Mouse (Mus musculus) v-Abl transformed pro-B cells (cell line): ENCODE results near the gene Kmt2a.

Experiments
- in situ Hi-C, 2 experiments: fragments of 400-800 bp; cut with MboI; formaldehyde crosslinking; loops; one replicate each; pipeline ENCODE4 v1.15.1; 2025; ENCODE audit not compliant: unreplicated experiment in 2 of 2

Kmt2a gene

DNA sequence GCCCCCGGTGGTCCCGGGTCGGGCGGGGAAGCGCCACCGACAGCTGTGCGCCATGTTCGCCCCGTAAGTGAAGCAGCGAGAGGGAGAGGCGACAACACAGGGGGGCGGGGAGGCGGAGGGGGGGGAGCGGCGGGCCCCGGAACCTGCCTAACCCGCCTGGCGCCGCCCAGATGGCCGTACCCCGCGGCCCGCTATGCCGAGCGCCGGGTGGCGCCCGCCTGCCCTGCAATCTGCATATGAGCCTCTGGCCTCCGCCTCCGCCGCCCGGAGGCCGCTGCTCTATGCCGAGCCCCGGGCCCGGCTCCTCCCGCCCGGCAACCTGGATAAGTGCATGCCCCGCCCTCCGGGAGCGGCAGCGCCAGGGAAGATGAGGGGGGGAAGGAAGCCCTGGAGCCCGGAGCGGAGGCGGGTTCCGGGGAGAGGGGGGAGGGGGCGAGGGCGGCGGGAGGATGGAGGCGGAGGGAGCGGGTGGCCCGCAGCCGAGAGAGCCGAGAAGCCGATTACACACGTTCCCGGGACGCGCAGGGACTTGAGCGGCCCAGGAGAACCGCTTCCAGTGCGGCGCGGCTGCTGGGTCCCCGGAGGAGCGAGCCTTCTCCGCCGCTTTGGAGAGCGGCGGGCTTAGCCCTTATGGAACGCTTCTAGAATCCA lies at the start of gene Kmt2a:
Kmt2a (minus strand) TSS at position 76 of the 651 bp plus-strand sequence.
- in situ Hi-C loops: no loop called here

DNA sequence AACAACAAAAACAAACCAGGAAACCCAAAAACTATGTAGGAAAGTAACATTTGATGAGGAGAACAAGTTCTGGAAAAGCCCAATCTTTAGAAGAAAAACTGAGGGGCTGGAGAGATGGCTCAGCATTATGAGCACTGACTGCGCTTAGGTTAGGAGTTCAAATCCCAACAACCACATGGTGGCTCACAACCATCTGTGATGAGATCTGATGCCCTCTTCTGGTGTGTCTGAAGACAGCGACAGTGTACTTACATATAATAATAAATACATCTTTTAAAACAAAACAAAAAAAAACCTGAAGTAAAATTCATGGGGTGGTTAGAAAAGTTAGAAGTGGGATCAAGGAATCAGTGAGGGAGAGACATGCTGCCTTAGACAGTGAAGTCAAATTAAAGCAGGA lies 40.4 kb upstream of the Kmt2a start:
- in situ Hi-C loops: no loop called here

DNA sequence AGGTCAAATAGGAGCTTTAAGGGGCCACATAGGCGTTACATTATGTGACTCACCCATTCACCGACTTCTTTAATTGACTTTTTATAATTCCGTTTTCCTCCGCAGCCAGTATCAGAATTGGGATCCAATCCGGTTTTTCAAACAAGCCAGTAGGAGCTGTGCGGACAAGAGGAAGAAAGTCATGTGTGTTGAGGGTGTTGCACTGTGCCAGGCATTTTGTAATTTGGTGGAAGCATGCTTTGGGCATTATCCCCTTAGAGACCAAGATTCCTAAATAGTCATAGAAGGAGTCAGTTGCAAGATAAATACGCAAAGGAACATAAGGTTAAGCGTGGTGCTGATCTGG lies 40.0 kb upstream of the Kmt2a start:
- in situ Hi-C loops: no loop called here

DNA sequence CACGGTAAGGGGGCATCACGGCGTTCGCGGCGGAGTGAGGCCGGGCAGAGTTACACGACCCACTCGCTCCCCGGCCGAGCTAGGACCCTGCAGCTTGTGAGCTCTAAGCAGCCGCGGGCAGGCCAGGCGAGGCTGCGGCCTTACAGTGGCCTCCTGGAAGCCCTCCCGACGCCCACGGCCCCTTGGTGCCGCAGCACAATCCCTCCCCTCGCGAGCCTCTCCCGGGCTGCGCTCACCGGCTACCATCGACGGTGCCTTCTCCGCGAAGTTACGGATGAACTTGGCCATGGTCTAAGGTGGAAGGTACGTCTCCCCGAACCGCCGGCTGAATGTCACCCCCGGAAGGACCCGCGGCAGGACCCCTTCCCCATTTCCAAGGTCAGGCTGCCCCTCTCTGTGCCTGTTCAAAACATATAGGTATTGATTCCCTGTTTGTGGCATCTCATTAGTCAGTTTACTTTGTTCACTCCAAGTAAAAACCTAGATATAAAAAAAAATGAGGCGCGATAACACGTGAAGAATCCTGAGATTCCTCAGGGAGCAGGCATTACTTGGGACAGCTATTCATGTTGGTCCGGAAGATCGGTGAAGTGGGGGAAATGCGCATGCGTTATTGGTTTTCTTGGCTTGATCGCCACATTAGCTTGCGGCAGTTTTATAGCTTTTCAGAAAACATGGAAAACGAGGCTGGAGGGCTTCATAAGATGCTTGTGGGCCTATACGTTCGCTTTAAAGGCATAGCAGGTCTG lies 39.5 kb upstream of the Kmt2a start, which contains the start of gene Atp5l:
Atp5l (minus strand) TSS at position 369 of the 749 bp plus-strand sequence.
- in situ Hi-C loops: no loop called here

DNA sequence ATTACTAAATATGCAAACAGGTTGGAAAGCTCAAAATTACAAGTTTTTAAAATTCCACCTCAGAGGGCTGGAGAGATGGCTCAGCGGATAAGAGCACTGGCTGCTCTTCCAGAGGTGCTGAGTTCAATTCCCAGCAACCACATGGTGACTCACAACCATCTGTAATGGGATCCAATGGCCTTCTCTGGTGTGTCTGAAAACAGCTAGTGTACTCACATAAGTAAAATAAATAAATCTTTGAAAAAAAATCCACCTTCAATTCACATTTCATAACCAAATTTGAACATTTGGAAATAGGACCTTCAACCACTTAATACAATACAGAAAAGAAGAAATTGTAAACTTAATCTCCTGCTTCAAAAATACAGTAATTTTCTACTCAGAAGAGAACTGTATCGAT lies 38.5 kb upstream of the Kmt2a start:
- in situ Hi-C loops: loop anchor here in 1 of 2 experiments (10.0 kb wide), 2 partner anchors 225 to 465 kb away; no protein-coding TSS in a partner anchor

DNA sequence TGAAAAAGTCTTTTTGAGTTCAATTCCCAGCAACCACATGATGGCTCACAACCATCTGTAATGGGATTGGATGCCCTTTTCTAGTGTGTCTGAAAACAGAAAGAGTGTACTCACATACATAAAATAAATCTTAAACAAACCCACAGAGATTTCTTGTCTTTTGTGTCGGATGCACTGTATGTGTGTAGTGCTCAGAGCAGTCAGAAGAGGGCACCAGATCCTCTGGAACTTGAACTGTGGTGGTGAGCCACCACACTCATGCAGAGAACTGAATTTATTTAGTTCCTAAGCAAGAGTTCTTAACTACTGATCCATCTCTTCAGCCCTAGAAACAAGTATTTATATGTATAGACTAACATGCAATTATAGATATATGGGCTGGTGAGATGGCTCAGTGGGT lies 35.1 kb upstream of the Kmt2a start:
- in situ Hi-C loops: loop anchor here in 1 of 2 experiments (10.0 kb wide), 2 partner anchors 229 to 469 kb away; no protein-coding TSS in a partner anchor

DNA sequence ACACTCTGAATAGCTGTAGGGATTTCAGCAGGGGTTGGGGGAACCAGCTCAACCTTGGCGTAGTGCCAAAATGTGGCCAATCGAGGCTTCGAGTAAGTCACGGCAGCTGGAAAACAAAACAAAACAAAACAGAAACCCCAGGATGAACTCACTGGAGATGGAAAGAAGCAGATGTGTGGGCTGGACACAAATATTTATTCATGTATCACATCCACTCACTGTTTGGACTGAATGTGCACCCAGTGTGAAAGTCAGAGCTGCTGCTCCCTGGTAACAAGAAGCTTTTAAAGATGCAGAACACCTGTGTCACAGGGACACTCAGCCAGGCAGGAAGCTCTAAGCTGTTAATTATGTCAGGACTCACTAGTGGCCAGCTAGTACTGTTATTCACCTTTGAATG lies 33.6 kb upstream of the Kmt2a start:
- in situ Hi-C loops: loop anchor here in 1 of 2 experiments (10.0 kb wide), 2 partner anchors 230 to 470 kb away; no protein-coding TSS in a partner anchor

DNA sequence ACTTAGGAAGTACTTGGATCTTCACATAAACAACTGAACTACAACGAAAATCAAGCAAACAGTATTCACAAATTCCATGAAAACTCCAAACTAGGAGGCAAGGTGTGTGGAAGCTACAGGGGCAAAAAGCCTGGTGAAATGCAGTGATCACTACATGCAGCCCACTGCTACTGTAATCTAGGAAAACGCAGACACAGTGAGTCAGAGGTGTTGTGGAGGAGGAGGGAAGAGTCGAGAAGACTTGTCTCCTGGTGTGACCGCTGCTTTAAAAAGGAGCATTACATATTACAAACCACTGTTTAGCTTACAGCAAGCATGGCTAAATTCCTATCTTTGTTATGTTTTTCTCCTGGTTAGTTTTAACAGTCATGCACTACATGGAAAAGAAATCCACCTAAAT lies 30.3 kb upstream of the Kmt2a start:
- in situ Hi-C loops: loop anchor here in 1 of 2 experiments (10.0 kb wide), 2 partner anchors 233 to 473 kb away; no protein-coding TSS in a partner anchor

DNA sequence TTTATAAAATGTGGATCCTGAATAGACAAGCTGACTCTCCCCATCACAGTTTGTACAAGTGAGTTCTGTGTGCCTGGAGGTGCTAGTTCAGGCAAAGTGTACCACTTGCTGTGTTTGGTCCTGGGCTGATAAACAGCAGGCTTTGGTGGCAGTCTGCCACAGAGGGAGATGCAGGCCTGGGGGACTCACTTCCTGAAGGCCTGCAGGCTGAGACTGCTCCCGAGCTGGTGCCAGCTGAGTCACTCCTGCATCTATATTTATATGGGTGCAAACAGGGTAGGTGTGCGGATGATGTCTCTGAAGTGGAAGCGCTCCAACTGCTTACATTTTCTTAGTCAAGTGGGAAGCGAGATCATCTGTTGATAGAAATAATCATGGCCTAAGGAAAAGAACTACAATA lies 24.5 kb upstream of the Kmt2a start:
- in situ Hi-C loops: no loop called here

DNA sequence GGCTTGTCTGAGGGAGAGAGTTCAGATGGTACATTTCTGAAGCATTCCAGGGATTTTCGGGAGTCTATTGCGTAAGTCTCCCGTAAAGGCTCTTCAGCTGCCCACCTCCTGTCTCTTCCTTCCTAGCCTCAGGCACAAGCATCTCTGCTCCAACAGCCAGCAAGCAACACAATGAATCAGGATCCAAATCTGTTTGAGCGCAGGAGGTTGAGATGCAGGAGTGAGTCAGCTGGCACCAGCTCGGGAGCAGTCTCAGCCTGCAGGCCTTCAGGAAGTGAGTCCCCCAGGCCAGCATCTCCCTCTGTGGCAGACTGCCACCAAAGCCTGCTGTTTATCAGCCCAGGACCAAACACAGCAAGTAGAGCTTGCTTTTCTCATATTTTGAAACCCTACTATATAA lies 23.9 kb upstream of the Kmt2a start:
- in situ Hi-C loops: no loop called here

DNA sequence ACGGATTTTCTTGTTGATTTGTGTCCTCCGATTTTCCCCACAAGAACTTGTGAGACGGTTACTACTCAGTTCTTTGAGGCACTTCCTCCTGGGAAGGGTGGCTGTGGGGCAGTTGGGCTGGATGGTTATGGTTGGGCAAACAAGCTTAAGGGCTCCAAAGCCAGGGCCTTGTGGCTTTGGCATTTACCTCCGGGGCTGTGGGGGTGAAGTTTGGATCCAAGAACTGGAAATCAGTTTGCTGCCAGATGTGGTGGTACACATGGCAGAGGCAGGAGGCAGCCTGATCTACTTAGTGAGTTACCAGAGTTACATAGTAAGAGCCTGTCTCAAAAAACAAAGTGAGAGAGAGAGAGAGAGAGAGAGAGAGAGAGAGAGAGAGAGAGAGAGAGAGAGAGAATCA lies 22.8 kb upstream of the Kmt2a start:
- in situ Hi-C loops: no loop called here

DNA sequence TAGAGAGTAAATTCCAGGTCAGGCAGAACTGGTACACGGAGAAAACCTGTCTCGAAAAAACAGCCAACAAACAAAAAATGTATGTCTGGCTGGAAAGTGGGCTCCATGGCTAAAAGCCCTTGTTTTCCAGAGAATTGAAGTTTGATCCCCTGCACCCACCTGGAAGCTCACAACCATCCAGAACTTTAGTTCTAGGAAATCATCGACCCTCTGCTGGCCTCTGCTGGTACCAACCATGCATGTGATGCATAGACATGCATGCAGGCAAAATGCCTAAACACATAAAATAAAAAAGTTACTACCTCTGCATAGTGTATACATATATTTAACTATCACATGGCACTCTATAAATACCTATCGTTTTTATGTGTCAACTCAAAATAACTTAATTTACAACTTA lies 19.3 kb upstream of the Kmt2a start:
- in situ Hi-C loops: no loop called here

DNA sequence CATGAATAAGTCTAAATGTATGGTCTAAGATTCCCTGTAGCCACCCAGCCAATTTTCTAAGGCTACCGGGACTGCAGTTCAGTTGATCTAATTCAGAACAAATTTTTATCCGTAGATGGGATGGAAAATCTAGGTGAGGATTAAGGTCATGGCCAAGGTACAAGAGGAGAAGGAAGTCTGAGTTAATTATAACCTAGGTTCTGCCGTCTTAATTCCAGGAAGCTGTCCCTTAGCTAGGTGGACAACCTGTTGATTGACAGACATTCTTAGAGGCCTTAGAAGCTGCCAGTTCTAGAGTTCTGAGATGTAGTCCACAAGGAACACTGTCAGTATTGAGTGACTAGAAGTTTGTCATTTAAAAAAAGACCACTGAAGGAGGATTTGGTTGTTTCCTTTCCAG lies 18.6 kb upstream of the Kmt2a start:
- in situ Hi-C loops: no loop called here

DNA sequence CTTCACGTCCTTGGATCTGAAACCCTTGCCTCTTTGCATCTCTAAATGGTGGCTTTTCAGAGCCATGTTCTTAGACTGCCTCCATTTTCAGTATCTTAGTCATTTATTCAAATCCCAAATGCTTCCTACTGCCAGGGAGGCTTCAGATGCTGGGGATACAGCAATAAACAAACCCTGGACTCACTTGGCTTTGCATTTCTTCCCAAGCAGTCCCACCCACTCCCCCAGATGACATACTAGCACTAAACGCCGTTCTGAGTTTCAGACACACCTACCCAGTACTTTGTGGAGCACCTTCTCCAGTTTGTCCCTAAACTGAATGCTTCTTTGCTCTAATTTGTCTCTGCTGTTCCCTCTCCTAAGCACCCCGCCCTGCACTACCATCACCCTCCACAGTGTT lies 15.9 kb upstream of the Kmt2a start:
- in situ Hi-C loops: no loop called here

DNA sequence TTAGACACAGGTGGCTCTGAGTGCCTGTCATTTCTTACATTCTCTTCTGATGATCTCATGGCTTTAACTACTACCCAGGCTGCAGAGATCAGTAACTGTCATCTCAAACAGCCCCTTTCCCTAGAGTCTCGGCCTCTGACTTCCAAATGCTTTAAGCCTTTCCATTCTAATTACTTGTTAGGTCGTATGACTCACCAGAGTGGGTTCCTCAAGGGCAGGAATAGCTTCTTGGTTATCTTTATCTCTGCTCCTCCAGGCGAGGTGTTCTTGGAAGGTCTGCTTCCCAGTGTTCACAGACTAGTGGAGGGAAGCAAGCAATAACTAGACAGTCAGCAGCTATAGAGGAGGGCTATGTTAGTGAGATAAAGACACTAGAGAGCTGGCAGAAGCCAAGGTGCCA lies 11.6 kb upstream of the Kmt2a start:
- in situ Hi-C loops: no loop called here

DNA sequence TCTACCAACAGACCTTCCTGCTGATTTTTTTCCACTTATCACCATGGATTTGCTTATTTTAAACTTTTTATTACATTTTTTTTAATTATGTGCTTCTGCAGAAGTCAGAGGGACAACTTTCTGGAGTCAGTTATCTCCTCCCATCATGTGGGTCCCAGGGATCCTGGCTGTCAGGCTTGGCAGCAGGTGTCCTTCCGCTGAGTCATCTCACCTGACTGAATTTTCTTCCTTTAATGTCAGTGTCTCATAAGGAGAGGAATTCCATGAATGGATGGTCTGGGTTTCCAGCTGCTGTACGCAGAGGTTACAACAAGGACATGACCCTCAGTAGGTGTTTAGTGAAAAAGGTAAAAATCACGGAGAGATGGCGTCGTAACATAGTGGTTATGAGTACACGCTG lies 10.1 kb upstream of the Kmt2a start:
- in situ Hi-C loops: no loop called here

DNA sequence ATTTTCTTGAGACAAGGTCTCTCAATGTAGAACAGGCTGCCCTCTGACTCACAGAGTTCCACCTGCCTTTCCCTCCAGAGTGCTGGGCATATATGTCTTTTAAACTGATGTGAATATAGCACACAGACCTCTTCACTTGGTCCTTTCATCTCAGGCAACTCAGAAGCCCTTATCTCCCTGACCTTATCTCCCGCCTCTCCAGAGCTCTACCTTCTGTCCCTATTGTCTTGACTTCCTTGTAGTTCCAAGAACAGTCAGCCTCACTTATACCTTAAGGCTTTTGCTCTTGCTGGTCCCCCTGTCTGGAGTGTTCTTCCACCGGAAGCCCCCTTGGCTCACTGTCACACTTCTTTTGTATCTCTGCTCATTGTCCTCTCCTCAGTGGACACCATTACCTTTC lies 9.0 kb upstream of the Kmt2a start:
- in situ Hi-C loops: no loop called here

DNA sequence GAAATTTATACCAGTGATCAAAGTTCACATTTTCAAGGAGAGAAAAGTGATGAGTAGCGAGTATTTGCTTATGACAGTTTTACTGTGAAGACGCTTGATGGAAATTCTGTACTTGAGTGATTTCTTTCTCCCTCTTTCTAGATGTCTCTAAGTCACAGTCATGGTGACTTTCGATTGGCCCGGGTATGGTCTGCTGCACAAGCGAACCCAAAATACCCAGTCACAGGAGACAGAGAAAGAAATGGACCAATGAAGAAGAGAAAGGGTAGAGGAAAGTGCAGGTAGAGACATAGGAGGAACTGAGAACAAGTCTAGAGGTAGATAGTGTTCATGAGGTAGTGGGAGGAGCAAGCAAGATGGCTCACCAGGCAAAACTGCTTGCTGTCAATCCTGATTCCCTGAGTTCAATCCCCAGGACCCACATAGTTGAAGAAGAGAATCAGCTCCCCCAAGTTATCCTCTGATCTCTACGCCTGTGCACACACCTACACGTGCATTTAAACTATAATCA lies 7.1 kb upstream of the Kmt2a start:
- in situ Hi-C loops: loop anchor here in 1 of 2 experiments (5.0 kb wide), 1 partner anchor 46 kb away; no protein-coding TSS in a partner anchor

DNA sequence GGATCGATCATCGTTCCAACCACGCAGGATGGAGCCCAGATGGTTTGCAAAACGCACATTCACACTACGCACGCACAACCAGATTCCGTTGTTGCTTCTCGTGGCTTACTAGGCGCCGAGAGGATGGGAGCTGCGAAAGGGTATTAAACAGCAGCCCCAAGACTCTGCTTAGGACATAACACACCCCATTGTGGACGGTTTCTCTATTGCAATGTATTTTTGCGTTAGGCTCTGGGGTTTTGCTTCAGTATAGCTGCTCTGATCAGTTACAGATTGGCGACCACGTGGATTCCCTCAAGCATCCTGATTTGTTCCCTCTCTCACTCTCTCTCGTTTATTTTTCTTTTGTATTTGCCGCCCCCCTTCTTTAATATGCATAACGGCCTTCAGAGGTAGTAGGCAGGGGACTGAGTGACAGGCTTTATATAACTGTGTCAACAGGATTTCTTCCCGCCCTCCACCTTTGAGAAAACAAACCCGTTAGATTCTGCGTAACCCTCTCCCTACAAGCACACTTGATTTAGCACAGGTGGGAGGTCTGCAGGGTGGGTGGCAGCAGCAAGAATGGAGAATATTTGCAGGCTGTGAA lies 2.0 kb upstream of the Kmt2a start:
- in situ Hi-C loops: no loop called here

DNA sequence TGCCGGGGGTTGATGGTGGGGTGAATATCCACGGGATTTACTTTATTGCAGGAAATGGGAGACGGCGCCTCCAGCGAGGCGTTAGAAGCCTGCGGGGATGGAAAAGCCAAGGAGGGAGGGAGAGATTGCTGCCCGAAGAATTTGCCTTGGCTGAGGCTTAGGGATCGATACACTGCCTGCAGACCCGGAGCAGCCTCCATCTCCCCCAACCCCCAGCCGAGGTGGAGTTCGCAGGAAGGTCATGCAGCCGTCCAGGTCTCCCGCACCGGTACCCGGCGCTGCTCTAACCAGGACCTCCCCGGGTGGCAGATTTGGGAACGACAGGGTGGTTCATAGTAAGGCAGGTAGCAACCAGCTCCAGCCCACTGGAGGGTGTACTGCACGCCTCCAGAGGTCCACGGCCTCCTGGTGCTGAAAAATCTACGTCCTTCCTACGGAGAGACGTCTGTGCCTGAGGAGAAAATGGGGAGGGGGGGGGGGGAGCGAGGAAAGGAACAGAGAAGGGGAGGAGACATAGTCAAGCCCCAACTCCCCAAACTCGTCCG lies 1.4 kb upstream of the Kmt2a start:
- in situ Hi-C loops: no loop called here

DNA sequence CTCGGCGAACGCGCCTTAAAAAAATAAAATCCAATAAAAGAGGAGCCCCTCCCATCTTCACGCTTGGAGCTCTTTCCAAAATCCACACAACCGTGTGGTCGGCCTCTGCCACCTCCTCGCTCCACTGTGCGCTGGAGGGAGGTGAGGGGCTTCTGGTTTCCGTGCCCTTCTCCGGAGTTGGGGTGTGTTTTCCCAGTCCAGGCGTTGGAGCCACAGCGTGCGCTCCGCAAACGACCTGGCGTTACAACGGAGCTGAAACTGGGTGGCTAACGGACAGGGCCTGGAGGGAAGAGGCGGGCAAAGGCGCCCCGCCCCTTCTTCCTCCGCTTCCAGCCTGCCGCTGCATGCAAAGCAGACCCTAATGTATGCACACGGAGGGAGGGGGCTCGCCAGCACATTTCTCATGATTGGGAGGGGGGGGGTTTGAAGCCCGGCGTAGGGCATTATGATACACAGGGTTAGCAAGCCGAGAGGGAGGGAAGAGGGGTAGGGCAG lies 892 bp upstream of the Kmt2a start:
- in situ Hi-C loops: no loop called here
